Mouse (Mus musculus): Measurements from ENCODE around the gene Slc1a5. TPM values are rescaled to one million over a fixed set of nuclear protein-coding genes. Genes with fewer than 3 reads are reported as not detected.
A peak's percentile ranks its signal among the peaks of the same experiment; 100 is the strongest.

Slc1a5 gene
- total and polyA plus RNA-seq, 2 experiments from 2014 or later: 9.5 to 18.1 TPM

DNA sequence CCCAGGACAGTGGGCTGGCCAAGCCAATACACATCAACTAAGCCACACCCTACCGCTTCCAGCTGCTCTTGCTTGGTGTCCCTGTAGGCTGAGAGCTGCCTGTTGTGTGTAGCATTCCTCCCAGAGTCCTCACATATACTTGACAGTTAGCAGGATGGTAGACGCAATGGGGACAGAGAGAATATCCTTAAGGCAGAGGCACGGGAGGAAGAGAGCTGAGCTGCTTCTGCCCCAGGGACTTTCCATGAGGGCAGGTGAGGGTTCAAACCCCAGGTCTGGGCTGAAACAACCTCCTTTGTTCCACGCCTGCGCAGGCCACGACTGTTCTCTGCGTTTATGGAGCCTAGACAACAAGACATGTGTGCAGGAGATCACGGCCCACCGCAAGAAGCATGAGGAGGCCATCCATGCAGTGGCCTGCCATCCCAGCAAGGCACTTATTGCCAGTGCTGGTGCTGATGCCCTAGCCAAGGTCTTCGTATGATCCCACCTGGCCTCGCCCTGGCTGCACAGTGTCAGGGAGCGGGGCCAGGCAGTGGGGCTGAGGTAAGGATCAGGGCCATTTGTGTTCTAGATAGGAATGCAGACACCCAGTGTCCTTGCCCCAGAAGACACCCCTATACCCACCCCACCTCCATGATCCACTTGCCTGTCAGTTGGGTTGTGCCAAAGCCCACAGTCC lies 58.4 kb downstream of the Slc1a5 start:
- ATAC-seq (no peak), DNase-seq (ENCODE audit: low spot score) (no peak)
- TF ChIP-seq CTCF (IDR thresholded peaks at IDR 0.05; ENCODE audit: low read depth): no peak
- Histone ChIP-seq H3K9ac (replicated peaks; ENCODE audit: low read length) (no peak overlapping the region), H3K9me3 (ENCODE audit: low read length) (no peaks in the 10 kb centered on the region), H3K27me3 (ENCODE audit: insufficient read depth, low read length) (no peaks in the 10 kb centered on the region), H3K4me1 (ENCODE audit: insufficient read depth, low read length) (peaks cover 11% of the 10 kb centered on the region; the same call in 1 of the 2 replicates), H3K4me2 (ENCODE audit: low read depth, low read length) (no peak overlapping the region), H3K36me3 (ENCODE audit: insufficient read depth, low read length) (peaks cover 44% of the 10 kb centered on the region), H3K4me3 (ENCODE audit: low read length) (no peak overlapping the region), H3K27ac (no peak overlapping the region)
- 92% methylated on average over 12 of the region's 12 CpGs for WGBS

- no peaks in the 10 kb centered on the region for H3K9me3 ChIP-seq (ENCODE audit: low read length)
- ATAC-seq: no peak
- H3K4me2 ChIP-seq (ENCODE audit: low read depth, low read length): no peak overlapping the region
- TF ChIP-seq CTCF (IDR thresholded peaks at IDR 0.05; ENCODE audit: low read depth): no peak
- H3K27me3 ChIP-seq (ENCODE audit: insufficient read depth, low read length): no peaks in the 10 kb centered on the region
- no peak for DNase-seq (ENCODE audit: low spot score)
- 91% methylated on average over 2 of the region's 2 CpGs for WGBS
- peaks cover 39% of the 10 kb centered on the region for H3K36me3 ChIP-seq (ENCODE audit: insufficient read depth, low read length)
- H3K4me1 ChIP-seq (ENCODE audit: insufficient read depth, low read length): peaks cover 11% of the 10 kb centered on the region; the same call in 1 of the 2 replicates
- H3K4me3 ChIP-seq (ENCODE audit: low read length): no peak overlapping the region
- H3K9ac ChIP-seq (replicated peaks; ENCODE audit: low read length): no peak overlapping the region
- H3K27ac ChIP-seq: no peak overlapping the region
These were observed 59.0 kb downstream of the Slc1a5 start for GRCm38 (mm10) chr7:16840109-16840491.

DNA sequence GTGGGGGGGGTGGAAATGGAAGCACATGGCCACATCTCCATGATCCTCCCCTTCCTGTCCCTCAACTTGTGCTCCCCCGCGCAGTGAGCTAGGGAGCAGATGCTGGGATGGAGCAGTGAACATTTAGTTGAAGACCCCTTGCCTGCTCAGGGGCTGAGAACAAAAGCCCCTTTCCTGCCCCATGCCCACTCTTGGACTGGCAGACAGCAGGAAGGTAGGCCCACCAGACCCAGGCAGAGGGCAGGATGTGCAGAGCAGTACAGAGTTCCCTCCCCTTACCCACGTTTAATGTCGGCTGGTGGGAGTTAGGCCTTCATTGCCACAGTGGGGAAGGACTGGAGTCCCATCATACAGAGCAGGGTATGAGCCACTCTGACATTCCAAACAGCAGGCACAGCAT lies 59.9 kb downstream of the Slc1a5 start:
- Histone ChIP-seq H3K4me2 (ENCODE audit: low read depth, low read length) (no peak overlapping the region), H3K27ac (peak overlapping the region; percentile 45; the same call in 1 of the 2 replicates), H3K9ac (replicated peaks; ENCODE audit: low read length) (no peak overlapping the region), H3K4me1 (ENCODE audit: insufficient read depth, low read length) (peaks cover 11% of the 10 kb centered on the region; the same call in 1 of the 2 replicates), H3K36me3 (ENCODE audit: insufficient read depth, low read length) (peaks cover 37% of the 10 kb centered on the region), H3K4me3 (ENCODE audit: low read length) (no peak overlapping the region), H3K9me3 (ENCODE audit: low read length) (no peaks in the 10 kb centered on the region), H3K27me3 (ENCODE audit: insufficient read depth, low read length) (no peaks in the 10 kb centered on the region)
- TF ChIP-seq CTCF (IDR thresholded peaks at IDR 0.05; ENCODE audit: low read depth): no peak
- 69% methylated on average over 4 of the region's 4 CpGs for WGBS
- ATAC-seq: no peak
- no peak for DNase-seq (ENCODE audit: low spot score)

DNA sequence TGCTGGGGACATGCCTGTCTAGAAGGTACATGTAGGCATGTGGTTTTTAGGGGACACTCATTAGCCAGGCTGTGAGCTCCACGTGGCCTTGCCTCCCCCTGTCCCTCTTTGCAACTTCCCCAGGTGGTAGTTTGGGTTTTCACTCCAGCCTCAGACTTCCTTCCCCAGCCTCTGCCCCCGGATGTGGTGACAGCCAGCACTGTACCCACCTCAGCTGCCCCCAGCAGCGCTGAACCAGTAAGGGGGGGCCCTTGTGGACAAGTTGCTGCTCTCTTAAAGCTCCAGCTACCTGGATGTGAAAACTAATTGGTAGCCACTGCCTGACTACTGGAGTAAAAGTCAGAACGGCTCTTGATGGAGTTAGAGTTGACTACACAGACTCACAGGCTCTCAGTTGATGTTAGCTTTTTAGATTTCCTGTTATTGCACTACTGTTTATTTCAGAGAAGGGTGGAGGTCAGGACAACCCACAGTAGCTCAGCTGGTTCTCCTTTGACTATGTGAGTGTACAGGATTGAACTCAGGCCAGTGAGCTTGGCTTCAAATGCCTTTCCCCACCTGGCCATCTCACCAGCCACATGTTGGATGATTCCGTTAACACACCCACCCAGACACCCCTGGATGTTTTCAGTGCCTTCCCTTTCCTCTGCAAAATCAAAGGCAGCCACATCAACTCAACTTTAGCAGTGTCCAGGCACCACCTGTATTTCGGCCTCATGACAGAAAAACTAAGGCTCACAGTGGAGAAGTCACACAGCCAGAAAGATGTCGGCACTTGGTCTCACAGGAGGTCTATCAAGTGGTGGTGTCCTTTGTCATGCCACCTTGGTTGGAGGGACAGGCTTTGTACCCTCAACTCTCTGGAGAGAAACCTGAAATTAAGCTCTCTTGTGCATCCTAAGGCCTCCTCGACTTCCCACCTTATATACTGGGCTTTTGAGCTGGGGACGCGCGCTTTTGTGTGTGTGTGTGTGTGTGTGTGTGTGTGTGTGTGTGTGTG lies 60.7 kb downstream of the Slc1a5 start:
- no peaks in the 10 kb centered on the region for H3K27me3 ChIP-seq (ENCODE audit: insufficient read depth, low read length)
- WGBS: 43% methylated on average over 11 of the region's 11 CpGs
- no peak overlapping the region for H3K4me3 ChIP-seq (ENCODE audit: low read length)
- peaks cover 37% of the 10 kb centered on the region for H3K36me3 ChIP-seq (ENCODE audit: insufficient read depth, low read length)
- H3K4me2 ChIP-seq (ENCODE audit: low read depth, low read length): peak overlapping the region; percentile 96
- H3K4me1 ChIP-seq (ENCODE audit: insufficient read depth, low read length): peaks cover 11% of the 10 kb centered on the region; the same call in 1 of the 2 replicates
- DNase-seq (ENCODE audit: low spot score): no peak
- no peak for TF ChIP-seq CTCF (IDR thresholded peaks at IDR 0.05; ENCODE audit: low read depth)
- ATAC-seq: no peak
- H3K9me3 ChIP-seq (ENCODE audit: low read length): no peaks in the 10 kb centered on the region
- H3K9ac ChIP-seq (replicated peaks; ENCODE audit: low read length): peak overlapping the region; percentile 53; the same call in 1 of the 2 replicates
- peak overlapping the region; percentile 58; the same call in 1 of the 2 replicates for H3K27ac ChIP-seq

- peaks cover 29% of the 10 kb centered on the region for H3K36me3 ChIP-seq (ENCODE audit: insufficient read depth, low read length)
- H3K4me2 ChIP-seq (ENCODE audit: low read depth, low read length): peak within 1 kb of the TSS; percentile 96
- TF ChIP-seq CTCF (IDR thresholded peaks at IDR 0.05; ENCODE audit: low read depth): no peak
- no peaks in the 10 kb centered on the region for H3K27me3 ChIP-seq (ENCODE audit: insufficient read depth, low read length)
- no peaks in the 10 kb centered on the region for H3K9me3 ChIP-seq (ENCODE audit: low read length)
- peak; percentile 92 for DNase-seq (ENCODE audit: low spot score)
- peak within 1 kb of the TSS; percentile 59 for H3K4me3 ChIP-seq (ENCODE audit: low read length)
- H3K9ac ChIP-seq (replicated peaks; ENCODE audit: low read length): peak within 1 kb of the TSS; percentile 53
- H3K27ac ChIP-seq: peak within 1 kb of the TSS; percentile 58; the same call in 1 of the 2 replicates
- peaks cover 11% of the 10 kb centered on the region; the same call in 1 of the 2 replicates for H3K4me1 ChIP-seq (ENCODE audit: insufficient read depth, low read length)
- ATAC-seq: peak; percentile 88
- WGBS: 3% methylated on average over 32 of the region's 32 CpGs
These were observed 61.5 kb downstream of the Slc1a5 start, which contains the start of gene Prkd2 for GRCm38 (mm10) chr7:16842645-16843063. TSS of gene Prkd2 (plus strand) at chr7:16842902.

- H3K4me1 ChIP-seq (ENCODE audit: insufficient read depth, low read length): peaks cover 11% of the 10 kb centered on the region; the same call in 1 of the 2 replicates
- H3K9ac ChIP-seq (replicated peaks; ENCODE audit: low read length): peak overlapping the region; percentile 53
- peaks cover 20% of the 10 kb centered on the region for H3K36me3 ChIP-seq (ENCODE audit: insufficient read depth, low read length)
- TF ChIP-seq CTCF (IDR thresholded peaks at IDR 0.05; ENCODE audit: low read depth): no peak
- no peaks in the 10 kb centered on the region for H3K27me3 ChIP-seq (ENCODE audit: insufficient read depth, low read length)
- 2% methylated on average over 33 of the region's 33 CpGs for WGBS
- peak overlapping the region; percentile 59 for H3K4me3 ChIP-seq (ENCODE audit: low read length)
- H3K4me2 ChIP-seq (ENCODE audit: low read depth, low read length): peak overlapping the region; percentile 96
- H3K9me3 ChIP-seq (ENCODE audit: low read length): no peaks in the 10 kb centered on the region
- DNase-seq (ENCODE audit: low spot score): no peak
- peak overlapping the region; percentile 58; the same call in 1 of the 2 replicates for H3K27ac ChIP-seq
- no peak for ATAC-seq
These were observed 62.5 kb downstream of the Slc1a5 start for GRCm38 (mm10) chr7:16843441-16844171.

Data from hindbrain, postnatal 0 days (tissue).